Mouse (Mus musculus): ENCODE measurements around the gene Esrrg. TPM values are rescaled to one million over a fixed set of nuclear protein-coding genes. Genes with fewer than 3 reads are reported as not detected.

Esrrg gene
- polyA plus RNA-seq, 1 experiment from 2014 or later, result 1.8 TPM

- peaks cover 14% of the 10 kb centered on the region for H3K4me1 ChIP-seq
- H3K36me3 ChIP-seq (replicated peaks), result no peaks in the 10 kb centered on the region
- H3K27me3 ChIP-seq (ENCODE audit: poor library complexity, severe bottlenecking), result no peaks in the 10 kb centered on the region
- H3K9me3 ChIP-seq, result no peaks in the 10 kb centered on the region
- H3K4me3 ChIP-seq, result no peak overlapping the region
- H3K27ac ChIP-seq, result no peak overlapping the region
- WGBS, result 95% methylated on average over 4 of the region's 4 CpGs
- no peak for DNase-seq (ENCODE audit: extremely low spot score, low spot score)
Observed at GRCm38 (mm10) chr1:187889096-187889495, 280.5 kb downstream of the Esrrg start.

- H3K27me3 ChIP-seq (ENCODE audit: poor library complexity, severe bottlenecking), result no peaks in the 10 kb centered on the region
- no peak overlapping the region for H3K27ac ChIP-seq
- H3K36me3 ChIP-seq (replicated peaks), result no peaks in the 10 kb centered on the region
- DNase-seq (ENCODE audit: extremely low spot score, low spot score), result no peak
- H3K4me1 ChIP-seq, result peaks cover 9% of the 10 kb centered on the region
- H3K4me3 ChIP-seq, result no peak overlapping the region
- no peaks in the 10 kb centered on the region for H3K9me3 ChIP-seq
- 90% methylated on average over 9 of the region's 9 CpGs for WGBS
Observed at GRCm38 (mm10) chr1:187891262-187891661, 282.7 kb downstream of the Esrrg start.

- H3K27ac ChIP-seq, result no peak overlapping the region
- H3K9me3 ChIP-seq, result no peaks in the 10 kb centered on the region
- H3K36me3 ChIP-seq (replicated peaks), result no peaks in the 10 kb centered on the region
- 0 out of 2 replicates have a peak, but pooled peaks cover 2% of the 10 kb centered on the region for H3K4me1 ChIP-seq
- DNase-seq (ENCODE audit: extremely low spot score, low spot score), result no peak
- H3K27me3 ChIP-seq (ENCODE audit: poor library complexity, severe bottlenecking), result no peaks in the 10 kb centered on the region
- no peak overlapping the region for H3K4me3 ChIP-seq
- whole genome bisulfite sequencing, result 78% methylated on average over 1 of the region's 1 CpGs
Observed at GRCm38 (mm10) chr1:187895459-187895858, 286.9 kb downstream of the Esrrg start.

GRCm38 (mm10) chr1:187896291-187896690, 287.7 kb downstream of the Esrrg start:
- Histone ChIP-seq H3K9me3 (no peaks in the 10 kb centered on the region), H3K27ac (no peak overlapping the region), H3K4me3 (no peak overlapping the region), H3K4me1 (0 out of 2 replicates have a peak, but pooled peaks cover 2% of the 10 kb centered on the region), H3K36me3 (replicated peaks) (no peaks in the 10 kb centered on the region), H3K27me3 (ENCODE audit: poor library complexity, severe bottlenecking) (no peaks in the 10 kb centered on the region)
- no peak for DNase-seq (ENCODE audit: extremely low spot score, low spot score)
- 88% methylated on average over 3 of the region's 3 CpGs for WGBS

- Histone ChIP-seq H3K4me3 (no peak overlapping the region), H3K9me3 (no peaks in the 10 kb centered on the region), H3K36me3 (replicated peaks) (no peaks in the 10 kb centered on the region), H3K4me1 (0 out of 2 replicates have a peak, but pooled peaks cover 2% of the 10 kb centered on the region), H3K27me3 (ENCODE audit: poor library complexity, severe bottlenecking) (no peaks in the 10 kb centered on the region), H3K27ac (no peak overlapping the region)
- DNase-seq (ENCODE audit: extremely low spot score, low spot score), result no peak
- 96% methylated on average over 7 of the region's 7 CpGs for WGBS
Observed at GRCm38 (mm10) chr1:187896910-187897309, 288.3 kb downstream of the Esrrg start.

- H3K4me1 ChIP-seq, result 0 out of 2 replicates have a peak, but pooled peaks cover 2% of the 10 kb centered on the region
- no peaks in the 10 kb centered on the region for H3K36me3 ChIP-seq (replicated peaks)
- H3K27ac ChIP-seq, result no peak overlapping the region
- H3K9me3 ChIP-seq, result no peaks in the 10 kb centered on the region
- H3K27me3 ChIP-seq (ENCODE audit: poor library complexity, severe bottlenecking), result no peaks in the 10 kb centered on the region
- no peak for DNase-seq (ENCODE audit: extremely low spot score, low spot score)
- 71% methylated on average over 4 of the region's 4 CpGs for WGBS
- H3K4me3 ChIP-seq, result no peak overlapping the region
Observed at GRCm38 (mm10) chr1:187899541-187899940, 290.9 kb downstream of the Esrrg start.

- no peak overlapping the region for H3K4me3 ChIP-seq
- H3K36me3 ChIP-seq (replicated peaks), result no peaks in the 10 kb centered on the region
- 69% methylated on average over 6 of the region's 6 CpGs for WGBS
- H3K27me3 ChIP-seq (ENCODE audit: poor library complexity, severe bottlenecking), result no peaks in the 10 kb centered on the region
- no peak for DNase-seq (ENCODE audit: extremely low spot score, low spot score)
- no peaks in the 10 kb centered on the region for H3K9me3 ChIP-seq
- 0 out of 2 replicates have a peak, but pooled peaks cover 2% of the 10 kb centered on the region for H3K4me1 ChIP-seq
- H3K27ac ChIP-seq, result no peak overlapping the region
Observed at GRCm38 (mm10) chr1:187900756-187901155, 292.2 kb downstream of the Esrrg start.

GRCm38 (mm10) chr1:187902176-187902575, 293.6 kb downstream of the Esrrg start:
- Histone ChIP-seq H3K36me3 (replicated peaks) (no peaks in the 10 kb centered on the region), H3K4me3 (no peak overlapping the region), H3K4me1 (peaks cover 3% of the 10 kb centered on the region; the same call in 1 of the 2 replicates), H3K9me3 (no peaks in the 10 kb centered on the region), H3K27me3 (ENCODE audit: poor library complexity, severe bottlenecking) (no peaks in the 10 kb centered on the region), H3K27ac (no peak overlapping the region)
- no peak for DNase-seq (ENCODE audit: extremely low spot score, low spot score)
- WGBS, result 69% methylated on average over 3 of the region's 3 CpGs

- DNase-seq (ENCODE audit: extremely low spot score, low spot score), result no peak
- 88% methylated on average over 4 of the region's 4 CpGs for WGBS
- Histone ChIP-seq H3K4me3 (no peak overlapping the region), H3K27me3 (ENCODE audit: poor library complexity, severe bottlenecking) (no peaks in the 10 kb centered on the region), H3K36me3 (replicated peaks) (no peaks in the 10 kb centered on the region), H3K9me3 (no peaks in the 10 kb centered on the region), H3K4me1 (peaks cover 15% of the 10 kb centered on the region), H3K27ac (no peak overlapping the region)
Observed at GRCm38 (mm10) chr1:187904731-187905130, 296.1 kb downstream of the Esrrg start.

- no peaks in the 10 kb centered on the region for H3K36me3 ChIP-seq (replicated peaks)
- no peak overlapping the region for H3K4me3 ChIP-seq
- H3K27me3 ChIP-seq (ENCODE audit: poor library complexity, severe bottlenecking), result no peaks in the 10 kb centered on the region
- H3K4me1 ChIP-seq, result peaks cover 15% of the 10 kb centered on the region
- 61% methylated on average over 7 of the region's 7 CpGs for WGBS
- no peak for DNase-seq (ENCODE audit: extremely low spot score, low spot score)
- peak overlapping the region; percentile 68; the same call in 1 of the 2 replicates for H3K27ac ChIP-seq
- no peaks in the 10 kb centered on the region for H3K9me3 ChIP-seq
Observed at GRCm38 (mm10) chr1:187907407-187907806, 298.8 kb downstream of the Esrrg start.

- Histone ChIP-seq H3K36me3 (replicated peaks) (no peaks in the 10 kb centered on the region), H3K4me1 (peaks cover 16% of the 10 kb centered on the region), H3K9me3 (no peaks in the 10 kb centered on the region), H3K27me3 (ENCODE audit: poor library complexity, severe bottlenecking) (no peaks in the 10 kb centered on the region), H3K27ac (peak overlapping the region; percentile 68), H3K4me3 (no peak overlapping the region)
- 2% methylated on average over 3 of the region's 3 CpGs for WGBS
- DNase-seq (ENCODE audit: extremely low spot score, low spot score), result peak; percentile 59
Observed at GRCm38 (mm10) chr1:187907871-187908270, 299.3 kb downstream of the Esrrg start.

- H3K9me3 ChIP-seq, result no peaks in the 10 kb centered on the region
Observed at GRCm38 (mm10) chr1:187910718-187911117, 302.1 kb downstream of the Esrrg start.

GRCm38 (mm10) chr1:187911201-187911600, 302.6 kb downstream of the Esrrg start:
- no peak for DNase-seq (ENCODE audit: extremely low spot score, low spot score)
- Histone ChIP-seq H3K27me3 (ENCODE audit: poor library complexity, severe bottlenecking) (no peaks in the 10 kb centered on the region), H3K27ac (no peak overlapping the region), H3K4me3 (no peak overlapping the region), H3K9me3 (no peaks in the 10 kb centered on the region), H3K36me3 (replicated peaks) (no peaks in the 10 kb centered on the region), H3K4me1 (peaks cover 19% of the 10 kb centered on the region)
- WGBS, result 86% methylated on average over 6 of the region's 6 CpGs

More at GRCm38 (mm10) chr1:187910718-187911117, 302.1 kb downstream of the Esrrg start:
- DNase-seq (ENCODE audit: extremely low spot score, low spot score), result no peak
- Histone ChIP-seq H3K36me3 (replicated peaks) (no peaks in the 10 kb centered on the region), H3K4me1 (peaks cover 19% of the 10 kb centered on the region), H3K27me3 (ENCODE audit: poor library complexity, severe bottlenecking) (no peaks in the 10 kb centered on the region), H3K4me3 (no peak overlapping the region), H3K27ac (no peak overlapping the region)
- WGBS, result 94% methylated on average over 7 of the region's 7 CpGs

- Histone ChIP-seq H3K9me3 (no peaks in the 10 kb centered on the region), H3K36me3 (replicated peaks) (no peaks in the 10 kb centered on the region), H3K4me3 (no peak overlapping the region), H3K4me1 (peaks cover 16% of the 10 kb centered on the region), H3K27ac (no peak overlapping the region), H3K27me3 (ENCODE audit: poor library complexity, severe bottlenecking) (peaks cover 19% of the 10 kb centered on the region)
- 54% methylated on average over 6 of the region's 6 CpGs for WGBS
- no peak for DNase-seq (ENCODE audit: extremely low spot score, low spot score)
Observed at GRCm38 (mm10) chr1:187918303-187918702, 309.7 kb downstream of the Esrrg start.

Data from forebrain, embryonic 10.5 days (tissue).